Mouse (Mus musculus): ENCODE measurements around the gene Pdcd10.

Gene Pdcd10

DNA sequence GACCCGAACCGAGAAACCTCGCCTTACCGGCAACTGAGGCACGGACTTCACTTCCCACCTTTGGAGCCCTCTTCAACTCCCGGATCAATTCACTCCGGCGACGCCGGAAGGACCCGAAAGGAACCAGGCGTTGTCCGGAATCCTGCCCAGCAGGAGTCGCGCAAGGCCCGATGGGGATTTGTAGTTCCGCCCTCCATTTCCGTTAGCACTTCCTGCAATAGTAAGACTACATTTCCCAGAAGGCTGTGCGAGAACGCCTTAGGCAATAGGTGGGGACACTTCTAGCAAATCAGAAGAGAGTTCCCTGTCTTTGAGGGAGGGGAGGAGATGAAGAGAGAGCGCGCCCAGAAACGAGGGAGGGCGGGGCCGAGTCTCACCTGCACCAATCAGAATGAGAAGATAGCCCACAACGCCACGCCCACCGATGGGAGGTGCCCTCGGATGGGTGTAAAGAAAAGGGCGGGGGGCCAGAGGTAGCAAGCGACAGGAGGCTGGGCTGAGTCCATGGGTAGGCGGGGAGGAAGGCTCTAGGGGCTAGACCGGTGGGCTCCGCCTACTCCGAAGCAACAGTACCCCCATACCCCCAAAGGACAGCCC is at the start of gene Pdcd10:
Pdcd10 (minus strand) TSS at position 162 of the 597 bp plus-strand sequence.
- DNase-seq = peak; percentile 100

DNA sequence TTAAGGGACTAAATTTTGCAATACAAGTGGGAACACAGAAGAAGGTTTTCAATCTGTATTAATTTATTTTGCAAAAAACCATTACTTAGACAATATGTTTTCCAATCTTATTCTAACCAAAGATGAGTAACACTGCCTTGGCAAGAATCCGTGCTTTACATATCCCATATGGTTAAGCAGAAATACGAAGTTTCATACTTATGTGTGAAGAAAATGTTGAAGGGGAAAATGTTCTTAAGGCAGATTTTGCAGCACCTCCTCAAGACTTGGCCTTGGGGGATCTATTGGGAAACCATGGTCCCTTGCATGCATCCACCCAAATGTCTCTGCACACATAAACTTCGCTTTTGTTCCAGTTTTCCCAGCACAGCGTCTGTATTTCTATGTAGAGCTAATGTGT is 28.2 kb upstream of the Pdcd10 start:
- no peak for DNase-seq

GRCm38 (mm10) chr3:75583293-75583692 is 26.6 kb upstream of the Pdcd10 start:
- DNase-seq = no peak

DNA sequence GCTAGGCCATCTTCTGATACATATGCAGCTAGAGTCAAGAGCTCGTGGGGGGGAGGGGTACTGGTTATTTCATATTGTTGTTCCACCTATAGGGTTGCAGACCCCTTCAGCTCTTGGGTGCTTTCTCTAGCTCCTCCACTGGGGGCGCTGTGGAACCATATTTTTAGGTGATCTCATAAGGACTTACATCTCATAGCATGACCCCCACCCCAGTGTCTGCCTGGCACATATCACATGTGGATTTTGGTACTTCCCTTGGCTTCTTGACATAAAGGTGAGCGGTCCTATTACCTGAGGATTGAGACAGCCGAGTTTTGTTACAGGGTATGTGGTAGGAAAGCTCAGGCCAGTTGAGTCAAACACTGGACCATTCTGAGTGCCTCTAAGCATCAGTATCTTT is 22.7 kb upstream of the Pdcd10 start:
- DNase-seq = peak; percentile 38

GRCm38 (mm10) chr3:75575582-75575981 is 18.9 kb upstream of the Pdcd10 start:
- DNase-seq = no peak

DNA sequence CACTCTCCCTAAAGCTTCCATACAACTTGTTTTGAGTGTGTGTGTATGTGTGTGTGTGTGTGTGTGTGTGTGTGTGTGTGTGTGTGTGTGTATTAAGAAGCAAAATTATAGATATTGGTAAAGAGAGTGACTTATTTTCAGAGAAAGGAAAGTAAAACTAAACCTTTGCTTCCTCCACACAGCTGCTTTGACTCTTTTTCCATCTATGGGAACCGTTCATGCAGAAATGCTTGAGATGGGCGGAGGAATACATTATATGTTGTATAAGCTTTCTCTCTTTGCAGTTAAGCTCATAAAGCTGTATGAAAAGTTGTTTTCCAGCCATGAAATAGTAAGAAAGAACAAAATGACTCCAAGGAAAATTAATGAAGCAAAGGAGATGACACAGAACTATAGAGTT is 17.4 kb upstream of the Pdcd10 start:
- DNase-seq = no peak

DNA sequence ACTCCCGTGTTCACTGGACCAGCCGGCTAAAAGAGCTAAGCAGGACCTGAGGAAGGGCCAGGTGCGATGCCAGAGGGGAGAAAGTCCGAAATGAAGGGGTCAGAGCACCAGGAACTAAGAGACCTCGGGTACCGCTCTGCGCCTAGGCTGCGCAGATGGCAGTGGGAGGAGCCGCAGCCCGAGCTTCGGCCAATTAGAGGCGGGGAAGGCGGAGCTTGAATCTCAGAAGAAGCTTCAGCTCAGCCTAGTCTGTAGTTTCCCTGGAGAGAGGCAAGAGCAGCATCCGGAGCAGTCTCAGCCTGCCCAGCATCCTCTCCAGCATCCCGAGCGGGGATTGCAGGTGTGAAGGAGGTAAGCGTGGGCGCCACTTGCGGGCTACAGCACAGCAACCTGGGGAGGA is 636 bp upstream of the Pdcd10 start, which contains the start of gene Serpini1:
Serpini1 (plus strand) TSS at position 256 of the 400 bp plus-strand sequence.
- peak; percentile 96 for DNase-seq

- DNase-seq = no peak
These were observed 448 bp downstream of the Pdcd10 start for GRCm38 (mm10) chr3:75556121-75556694.

GRCm38 (mm10) chr3:75551248-75551647 is 5.4 kb downstream of the Pdcd10 start:
- no peak for DNase-seq

DNA sequence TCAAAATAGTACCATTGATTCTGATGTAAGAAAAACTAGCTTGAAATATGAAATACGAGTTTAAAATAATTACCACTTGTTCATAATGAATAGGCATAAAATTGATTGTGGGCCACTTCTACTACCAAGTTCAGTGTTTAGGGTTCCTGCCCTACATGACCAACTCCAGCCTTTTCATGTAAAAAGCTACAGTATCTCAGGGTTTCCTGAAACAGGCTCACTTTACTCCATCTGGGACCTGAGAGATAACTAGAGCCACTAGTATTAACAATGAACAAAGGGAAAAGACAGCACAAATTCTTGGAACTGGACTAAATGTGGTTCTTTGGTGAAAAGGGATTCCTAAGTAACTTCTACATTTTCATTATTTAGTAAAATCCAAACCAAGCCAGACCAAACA is 12.4 kb downstream of the Pdcd10 start:
- DNase-seq = no peak

DNA sequence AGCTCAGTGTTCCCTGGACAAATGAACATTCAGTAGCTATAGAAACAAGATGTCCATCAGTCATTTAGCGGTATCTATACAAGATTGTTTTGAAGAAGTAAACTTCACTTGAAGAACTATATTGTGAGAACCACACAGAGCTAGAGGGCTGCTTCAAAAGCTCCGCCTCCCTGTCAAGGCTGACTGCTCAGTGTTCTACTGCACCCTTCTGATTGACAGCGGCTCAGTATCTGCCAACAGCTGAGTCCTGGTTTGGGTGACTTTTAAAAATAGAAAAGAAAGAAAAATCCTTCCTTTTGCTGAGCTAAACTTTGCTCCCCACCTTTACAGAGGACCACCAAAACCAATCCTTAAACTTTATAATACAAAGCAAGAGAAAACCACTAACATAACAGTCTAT is 13.8 kb downstream of the Pdcd10 start:
- no peak for DNase-seq

DNA sequence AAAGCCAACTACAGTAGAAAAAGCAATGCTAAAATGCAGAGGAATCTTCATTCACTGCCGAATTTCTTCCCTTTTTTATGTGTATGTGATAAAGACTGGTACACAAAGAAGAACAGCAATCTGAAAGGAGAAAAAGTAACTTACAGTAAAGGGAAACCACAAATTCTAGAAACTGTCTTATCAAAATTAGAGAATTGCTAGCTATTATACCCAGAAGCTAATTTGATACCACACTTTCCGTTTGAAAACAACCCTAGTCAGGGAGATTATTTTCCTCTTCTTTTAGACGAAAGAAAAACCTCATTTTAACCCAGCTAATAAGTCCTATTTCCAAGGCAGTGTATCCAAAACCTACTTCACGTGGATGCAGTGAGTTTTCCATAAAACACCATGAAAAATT is 15.4 kb downstream of the Pdcd10 start:
- DNase-seq = no peak

GRCm38 (mm10) chr3:75534045-75534834 is 22.4 kb downstream of the Pdcd10 start:
- no peak for DNase-seq

DNA sequence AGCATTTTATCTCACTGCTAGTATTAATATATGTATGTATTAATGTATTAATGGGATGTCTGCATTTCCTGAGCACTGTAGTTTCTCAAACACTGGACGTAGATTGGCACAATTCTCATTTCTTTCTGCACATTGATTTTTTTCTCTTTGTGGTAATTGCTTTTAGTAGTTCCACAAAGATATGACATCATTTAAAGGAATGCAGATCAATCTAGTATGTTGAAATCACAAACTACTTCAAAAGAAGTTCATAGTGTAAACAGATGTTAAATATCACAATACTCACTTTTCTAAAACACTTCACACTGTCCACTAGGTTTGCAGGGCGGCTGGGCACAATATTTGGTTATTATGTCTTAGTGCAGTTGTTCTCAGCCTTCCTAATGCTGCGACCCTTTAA is 25.6 kb downstream of the Pdcd10 start:
- DNase-seq = no peak

DNA sequence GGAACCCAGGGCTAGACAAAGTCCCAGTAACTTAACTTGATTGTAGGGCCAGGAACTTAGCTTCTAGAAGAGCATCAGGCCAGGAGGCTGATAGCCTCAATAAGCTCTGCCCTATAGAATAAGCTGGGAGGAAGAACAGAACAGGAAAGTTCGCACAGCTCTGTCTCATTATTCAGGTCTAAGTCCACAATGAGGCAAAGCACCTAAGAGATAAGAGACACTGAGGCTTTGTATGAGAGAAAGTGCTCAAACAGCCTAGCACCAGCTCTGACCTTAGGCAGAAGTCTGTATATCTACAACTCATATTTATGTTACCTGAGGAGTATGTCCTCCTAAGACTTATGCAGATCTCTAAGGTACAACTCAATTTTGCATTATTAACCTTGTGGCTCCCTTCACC is 34.1 kb downstream of the Pdcd10 start:
- no peak for DNase-seq

GRCm38 (mm10) chr3:75521314-75521713 is 35.3 kb downstream of the Pdcd10 start:
- no peak for DNase-seq

DNA sequence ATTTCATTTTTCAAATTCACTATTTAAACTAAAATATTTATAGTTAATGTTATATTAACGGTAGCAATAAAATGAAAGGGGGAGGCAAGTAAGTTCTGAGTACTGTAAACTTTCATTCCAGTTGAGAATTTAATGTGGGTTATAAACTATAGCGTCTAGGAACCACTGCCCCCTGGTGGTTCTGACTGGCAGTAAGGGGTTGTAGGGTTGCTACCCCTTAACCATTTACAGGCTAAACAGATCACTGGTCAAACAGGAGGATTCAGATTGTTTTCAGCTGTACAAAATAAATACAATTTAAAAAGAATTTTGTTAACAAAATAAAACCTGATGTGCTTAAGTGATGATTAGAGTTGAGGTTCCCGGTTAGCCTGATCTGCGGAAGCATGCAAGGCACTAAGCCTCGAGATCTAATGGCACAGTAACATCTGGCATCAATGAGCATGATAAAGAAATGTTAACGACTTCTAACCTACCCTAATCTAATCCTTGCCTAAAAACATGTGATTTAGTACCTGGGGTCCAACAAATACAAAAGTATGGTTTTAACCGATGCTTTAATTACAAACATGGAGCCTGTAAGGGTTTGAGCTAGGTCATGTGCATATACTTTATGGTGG is 38.9 kb downstream of the Pdcd10 start:
- DNase-seq = peak; percentile 30

- no peak for DNase-seq
These were observed 57.4 kb downstream of the Pdcd10 start for GRCm38 (mm10) chr3:75498961-75499960.

DNA sequence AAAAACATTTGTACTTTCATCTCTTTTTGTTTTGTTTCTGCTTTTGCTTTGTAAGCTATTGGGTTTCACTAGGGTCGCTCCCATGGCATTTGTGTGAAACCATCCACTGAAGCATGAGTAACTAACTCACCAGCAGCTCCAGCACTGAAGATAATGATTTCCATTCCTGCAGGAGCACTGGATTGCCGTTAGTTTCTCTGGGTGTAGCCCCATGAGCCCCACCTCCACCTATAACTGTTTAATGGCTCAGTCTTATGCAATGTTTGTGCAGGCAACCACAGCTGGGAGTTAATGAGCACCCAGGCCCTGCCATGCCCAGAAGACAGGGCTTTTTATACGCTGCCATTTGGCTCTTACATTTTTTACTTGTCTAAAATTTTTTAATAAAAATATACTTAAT is 63.7 kb downstream of the Pdcd10 start:
- DNase-seq = peak; percentile 4

- no peak for DNase-seq
These were observed 74.6 kb downstream of the Pdcd10 start, which contains the start of gene Wdr49 for GRCm38 (mm10) chr3:75482056-75482455. Wdr49 (minus strand) TSS chr3:75482156.

- no peak for DNase-seq
These were observed 81.5 kb downstream of the Pdcd10 start for GRCm38 (mm10) chr3:75475106-75475505.

- no peak for DNase-seq
These were observed 82.0 kb downstream of the Pdcd10 start for GRCm38 (mm10) chr3:75474657-75475056.

Measured in retina, postnatal 1 day (tissue).